Mouse (Mus musculus) stomach, postnatal 0 days (tissue): ENCODE results near the gene Rinl.

Source experiments
- CTCF ChIP-seq: IDR thresholded peaks from 2 replicates; pipeline ENCODE4 v1.5.1; 2016; ENCODE audit warnings: antibody characterized with exemption, low read depth, mild to moderate bottlenecking, moderate library complexity
- EP300 ChIP-seq: optimal IDR thresholded peaks from 2 replicates; pipeline ENCODE3; 2016; ENCODE audit warnings: antibody characterized with exemption

GRCm38 (mm10) chr7:28819571-28819970, 30.8 kb downstream of the Rinl start:
- TF ChIP-seq CTCF (no peak), EP300 (no peak)
